Mouse (Mus musculus): Measurements from ENCODE around the gene St8sia1. TPM values are rescaled to one million over a fixed set of nuclear protein-coding genes. Genes with fewer than 3 reads are reported as not detected.

The St8sia1 gene
- polyA plus RNA-seq, 1 experiment from 2014 or later = 2.9 TPM

DNA sequence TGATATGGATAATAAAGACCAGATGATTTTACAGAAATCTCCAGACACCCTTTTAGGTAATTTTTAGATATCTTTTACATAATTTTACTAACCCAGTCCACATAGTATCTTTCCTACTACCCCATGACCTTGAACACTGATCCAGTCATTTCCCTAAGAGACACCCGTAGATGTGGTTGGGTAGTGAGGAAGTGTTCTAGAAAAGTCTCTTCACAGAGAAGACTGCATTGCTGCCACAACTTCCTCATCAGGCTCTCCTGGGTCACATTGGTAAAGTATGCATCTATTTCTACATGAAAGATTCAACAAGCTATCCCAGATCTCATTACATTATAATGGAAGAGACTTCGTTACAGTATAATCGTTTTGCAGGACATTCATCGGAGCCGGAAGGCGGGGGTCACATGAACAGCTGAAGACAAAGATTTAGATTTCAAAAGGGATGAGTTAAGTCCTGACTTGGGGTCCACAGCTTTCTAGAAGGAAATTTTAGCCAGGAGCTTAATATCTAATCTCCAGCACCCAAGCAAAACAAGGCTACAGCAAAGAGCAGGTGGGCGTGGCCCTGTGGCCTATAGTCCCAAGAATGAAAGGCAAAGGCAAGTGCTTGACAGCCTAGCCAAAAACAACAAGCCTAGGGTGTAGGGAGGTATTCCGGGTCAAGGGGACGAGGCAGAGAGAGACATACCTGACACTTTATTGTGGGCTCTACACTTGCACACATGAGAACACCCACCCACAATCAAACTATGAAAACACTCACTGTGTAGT, 75.1 kb downstream of the St8sia1 start:
- Histone ChIP-seq H3K27ac (no peak overlapping the region), H3K4me1 (no peaks in the 10 kb centered on the region), H3K4me2 (replicated peaks) (no peak overlapping the region), H3K36me3 (no peaks in the 10 kb centered on the region), H3K4me3 (no peak overlapping the region), H3K9ac (no peak overlapping the region), H3K27me3 (no peaks in the 10 kb centered on the region), H3K9me3 (no peaks in the 10 kb centered on the region)
- no peak for ATAC-seq (ENCODE audit: insufficient number of reproducible peaks, insufficient read depth, low FRiP score, low TSS enrichment)
- 87% methylated on average over 9 of the region's 9 CpGs for WGBS

- no peaks in the 10 kb centered on the region for H3K4me1 ChIP-seq
- H3K27me3 ChIP-seq = no peaks in the 10 kb centered on the region
- no peak for ATAC-seq (ENCODE audit: insufficient number of reproducible peaks, insufficient read depth, low FRiP score, low TSS enrichment)
- H3K36me3 ChIP-seq = no peaks in the 10 kb centered on the region
- H3K4me2 ChIP-seq (replicated peaks) = no peak overlapping the region
- H3K4me3 ChIP-seq = no peak overlapping the region
- H3K27ac ChIP-seq = no peak overlapping the region
- WGBS = 79% methylated on average over 6 of the region's 6 CpGs
- H3K9me3 ChIP-seq = no peaks in the 10 kb centered on the region
- no peak overlapping the region for H3K9ac ChIP-seq
These were observed 75.9 kb downstream of the St8sia1 start for GRCm38 (mm10) chr6:142888346-142888745.

DNA sequence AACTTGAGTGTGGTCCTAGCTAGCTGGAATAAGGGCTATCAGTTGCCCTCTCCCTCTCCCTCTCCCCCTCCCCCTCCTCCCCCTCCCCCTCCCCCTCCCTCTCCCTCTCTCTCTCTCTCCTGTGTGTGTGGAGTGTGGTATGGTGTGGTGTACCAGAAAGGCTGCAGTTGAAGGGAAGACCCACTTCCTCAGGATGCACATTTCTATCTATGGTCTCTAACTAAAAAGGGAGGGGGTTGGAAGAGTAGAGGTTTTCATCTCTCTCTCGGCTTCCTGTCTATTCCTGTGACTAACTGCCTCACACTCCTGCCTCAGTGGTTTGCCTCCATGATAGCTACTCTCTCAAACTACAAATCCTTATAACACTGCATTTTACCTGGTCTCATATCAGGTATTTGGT, 76.9 kb downstream of the St8sia1 start:
- 86% methylated on average over 1 of the region's 1 CpGs for WGBS
- H3K27ac ChIP-seq = no peak overlapping the region
- no peak overlapping the region for H3K4me2 ChIP-seq (replicated peaks)
- H3K36me3 ChIP-seq = no peaks in the 10 kb centered on the region
- no peak overlapping the region for H3K9ac ChIP-seq
- no peak for ATAC-seq (ENCODE audit: insufficient number of reproducible peaks, insufficient read depth, low FRiP score, low TSS enrichment)
- H3K9me3 ChIP-seq = no peaks in the 10 kb centered on the region
- H3K4me3 ChIP-seq = no peak overlapping the region
- no peaks in the 10 kb centered on the region for H3K27me3 ChIP-seq
- H3K4me1 ChIP-seq = no peaks in the 10 kb centered on the region

- Histone ChIP-seq H3K4me3 (no peak overlapping the region), H3K9ac (no peak overlapping the region), H3K4me2 (replicated peaks) (no peak overlapping the region), H3K4me1 (no peaks in the 10 kb centered on the region), H3K27ac (no peak overlapping the region), H3K36me3 (no peaks in the 10 kb centered on the region), H3K27me3 (no peaks in the 10 kb centered on the region), H3K9me3 (no peaks in the 10 kb centered on the region)
- ATAC-seq (ENCODE audit: insufficient number of reproducible peaks, insufficient read depth, low FRiP score, low TSS enrichment) = no peak
- 81% methylated on average over 11 of the region's 11 CpGs for WGBS
These were observed 78.7 kb downstream of the St8sia1 start for GRCm38 (mm10) chr6:142885364-142886154.

DNA sequence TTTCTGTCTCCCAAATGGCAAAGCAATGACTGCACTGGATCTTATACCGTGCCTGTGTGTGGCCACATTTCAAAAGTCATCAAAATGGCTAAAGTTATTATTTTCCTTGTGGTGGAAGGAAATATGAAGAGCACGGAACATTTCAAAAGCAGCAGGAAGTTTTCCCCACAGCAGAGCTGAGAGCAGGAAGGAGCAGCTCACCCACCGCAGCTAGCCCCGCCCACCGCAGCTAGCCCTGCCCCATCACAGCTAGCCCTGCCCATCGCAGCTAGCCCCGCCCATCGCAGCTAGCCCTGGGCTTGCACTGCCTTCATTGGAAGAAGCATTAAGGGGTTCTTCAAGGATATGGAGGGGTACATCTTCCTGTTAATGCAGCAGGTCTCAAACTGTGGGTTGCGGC, 80.1 kb downstream of the St8sia1 start:
- no peaks in the 10 kb centered on the region for H3K36me3 ChIP-seq
- no peak overlapping the region for H3K27ac ChIP-seq
- no peaks in the 10 kb centered on the region for H3K27me3 ChIP-seq
- H3K4me3 ChIP-seq = no peak overlapping the region
- no peak overlapping the region for H3K9ac ChIP-seq
- no peak overlapping the region for H3K4me2 ChIP-seq (replicated peaks)
- whole genome bisulfite sequencing = 53% methylated on average over 9 of the region's 9 CpGs
- ATAC-seq (ENCODE audit: insufficient number of reproducible peaks, insufficient read depth, low FRiP score, low TSS enrichment) = 0 out of 2 replicates have a peak, but pooled peaks have one; percentile 67
- no peaks in the 10 kb centered on the region for H3K9me3 ChIP-seq
- 0 out of 2 replicates have a peak, but pooled peaks cover 5% of the 10 kb centered on the region for H3K4me1 ChIP-seq

DNA sequence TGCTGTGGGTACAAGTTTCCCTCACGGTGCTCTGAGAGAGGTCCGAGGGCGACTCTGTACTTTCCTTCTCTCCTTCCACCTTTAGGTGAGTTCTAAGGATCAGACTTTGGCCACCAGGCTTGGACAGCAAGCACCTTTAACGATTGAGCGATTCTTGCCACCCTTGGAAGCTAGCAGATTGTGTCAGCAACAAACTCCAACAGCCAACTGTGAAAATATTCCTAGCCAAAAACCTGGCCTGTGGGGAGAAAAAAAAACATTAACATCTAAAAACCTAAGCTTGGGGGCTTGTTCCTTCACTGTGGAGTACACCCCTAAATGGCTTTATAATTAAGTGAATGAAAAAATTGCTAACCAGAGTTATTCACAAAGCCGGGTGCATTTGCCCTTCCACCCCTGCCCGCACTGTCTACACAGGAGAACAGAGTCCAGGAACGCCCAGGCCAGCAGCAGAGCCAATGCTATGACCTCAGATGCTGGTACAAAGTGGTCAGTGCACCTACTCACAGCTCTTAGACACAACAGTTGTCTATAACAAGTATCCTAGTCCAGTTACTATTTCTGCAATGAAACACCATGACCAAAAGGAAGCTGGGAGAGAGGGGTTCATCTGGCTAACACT, 83.3 kb downstream of the St8sia1 start:
- no peak overlapping the region for H3K9ac ChIP-seq
- 88% methylated on average over 8 of the region's 8 CpGs for WGBS

GRCm38 (mm10) chr6:142878744-142879701, 85.2 kb downstream of the St8sia1 start:
- no peak overlapping the region for H3K4me2 ChIP-seq (replicated peaks)
- no peaks in the 10 kb centered on the region for H3K27me3 ChIP-seq
- no peak overlapping the region for H3K4me3 ChIP-seq
- H3K4me1 ChIP-seq = peaks cover 19% of the 10 kb centered on the region
- H3K27ac ChIP-seq = no peak overlapping the region
- H3K9me3 ChIP-seq = no peaks in the 10 kb centered on the region
- H3K9ac ChIP-seq = no peak overlapping the region
- WGBS = 45% methylated on average over 15 of the region's 15 CpGs
- H3K36me3 ChIP-seq = no peaks in the 10 kb centered on the region
- ATAC-seq (ENCODE audit: insufficient number of reproducible peaks, insufficient read depth, low FRiP score, low TSS enrichment) = no peak

More for the DNA sequence above, 83.3 kb downstream of the St8sia1 start:
- Histone ChIP-seq H3K9me3 (no peaks in the 10 kb centered on the region), H3K4me2 (replicated peaks) (no peak overlapping the region), H3K4me1 (peaks cover 16% of the 10 kb centered on the region), H3K27me3 (no peaks in the 10 kb centered on the region), H3K27ac (no peak overlapping the region), H3K4me3 (no peak overlapping the region), H3K36me3 (no peaks in the 10 kb centered on the region)
- no peak for ATAC-seq (ENCODE audit: insufficient number of reproducible peaks, insufficient read depth, low FRiP score, low TSS enrichment)

DNA sequence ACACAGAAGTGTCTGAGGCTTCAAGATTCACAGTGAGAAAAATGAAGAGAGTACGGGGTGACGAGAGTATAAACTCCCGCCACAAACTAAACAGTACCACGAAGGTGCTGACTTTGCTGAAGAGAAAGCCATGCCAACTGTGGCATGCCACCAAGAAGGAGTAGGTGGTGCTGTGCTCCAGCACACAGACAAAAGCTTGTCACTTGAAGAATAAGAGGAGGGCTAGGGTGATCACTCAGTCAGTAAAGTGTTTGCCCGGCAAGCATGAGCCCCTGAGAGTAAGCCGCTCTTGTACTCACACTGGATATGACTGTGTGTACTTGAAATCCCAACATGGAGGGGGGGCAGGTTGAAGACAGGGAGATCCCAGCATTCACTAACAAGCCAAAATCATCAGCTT, 87.0 kb downstream of the St8sia1 start:
- 64% methylated on average over 6 of the region's 6 CpGs for WGBS
- H3K4me3 ChIP-seq = no peak overlapping the region
- H3K4me2 ChIP-seq (replicated peaks) = no peak overlapping the region
- no peaks in the 10 kb centered on the region for H3K36me3 ChIP-seq
- H3K27ac ChIP-seq = no peak overlapping the region
- H3K9ac ChIP-seq = no peak overlapping the region
- H3K4me1 ChIP-seq = peaks cover 19% of the 10 kb centered on the region
- no peak for ATAC-seq (ENCODE audit: insufficient number of reproducible peaks, insufficient read depth, low FRiP score, low TSS enrichment)
- no peaks in the 10 kb centered on the region for H3K27me3 ChIP-seq
- no peaks in the 10 kb centered on the region for H3K9me3 ChIP-seq

DNA sequence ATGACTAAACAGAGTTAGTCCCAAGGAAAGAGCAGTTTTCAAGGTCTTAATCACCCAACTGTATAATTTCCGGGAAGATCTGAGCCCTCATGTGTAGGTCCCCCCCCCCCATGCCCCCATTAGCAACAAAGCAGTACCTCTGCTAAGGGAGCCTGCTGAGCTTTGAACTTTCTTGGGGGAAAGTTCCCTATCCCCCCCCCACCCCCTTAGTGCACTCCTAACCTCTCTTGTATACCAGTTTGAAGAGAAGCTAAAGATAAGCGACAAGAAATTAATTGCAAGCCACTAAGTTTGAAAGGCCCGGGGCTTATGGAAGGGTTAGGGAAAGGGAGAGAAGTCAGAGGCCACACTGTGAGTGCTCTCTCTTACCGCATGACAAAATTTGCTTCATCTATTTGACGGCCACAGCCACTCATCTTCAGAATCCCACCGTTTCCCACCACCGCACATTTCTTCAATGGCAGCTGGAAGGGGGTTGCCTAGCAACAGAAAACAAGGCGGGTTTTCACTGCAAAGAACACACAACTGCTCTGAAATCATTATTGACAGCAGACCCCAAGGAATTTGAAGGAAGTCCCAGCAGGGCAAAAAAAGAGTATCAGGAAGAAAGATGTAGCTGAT, 87.9 kb downstream of the St8sia1 start:
- no peak overlapping the region for H3K4me2 ChIP-seq (replicated peaks)

DNA sequence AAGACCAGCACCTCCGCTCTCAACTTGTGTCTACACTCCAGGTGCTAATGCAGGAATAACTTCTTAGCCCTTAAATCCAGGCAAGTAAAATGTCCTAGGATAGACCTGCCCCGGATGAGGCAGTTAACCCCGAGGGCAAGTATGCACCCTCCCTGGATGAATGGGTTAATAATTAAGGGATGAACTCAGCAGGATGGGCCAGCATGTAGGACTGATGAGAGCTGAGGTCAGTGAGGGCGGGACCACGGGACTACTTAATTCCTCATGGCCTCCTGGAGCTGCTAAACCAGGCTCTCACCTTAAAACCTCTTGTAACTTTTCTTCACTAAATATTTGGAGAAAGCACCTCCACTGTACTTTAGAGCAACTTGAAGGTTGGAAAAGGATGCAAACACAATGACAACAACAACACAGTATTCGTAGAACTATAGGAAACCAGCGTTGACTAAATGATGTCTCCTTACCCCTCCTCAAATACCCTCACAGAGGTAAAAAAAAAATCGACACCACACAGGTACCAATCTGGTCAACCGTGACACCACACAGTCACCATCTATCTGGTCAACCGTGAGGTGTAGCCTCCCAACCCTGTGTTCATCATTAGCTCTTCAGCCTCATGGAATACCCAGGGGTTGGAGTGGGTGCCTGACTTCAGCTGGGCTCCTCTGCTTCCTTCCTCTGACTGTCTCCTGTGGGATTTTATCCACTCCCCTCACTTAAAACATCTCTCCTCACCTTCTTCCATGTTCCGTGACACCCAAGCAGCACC, 90.3 kb downstream of the St8sia1 start:
- Histone ChIP-seq H3K27ac (no peak overlapping the region), H3K4me1 (peaks cover 13% of the 10 kb centered on the region)
- WGBS = 75% methylated on average over 11 of the region's 11 CpGs

More for the DNA sequence above, 87.9 kb downstream of the St8sia1 start:
- Histone ChIP-seq H3K4me1 (peaks cover 19% of the 10 kb centered on the region), H3K27me3 (no peaks in the 10 kb centered on the region), H3K4me3 (no peak overlapping the region), H3K27ac (no peak overlapping the region), H3K9me3 (no peaks in the 10 kb centered on the region), H3K36me3 (no peaks in the 10 kb centered on the region), H3K9ac (no peak overlapping the region)
- WGBS = 25% methylated on average over 8 of the region's 8 CpGs
- peak; percentile 65 for ATAC-seq (ENCODE audit: insufficient number of reproducible peaks, insufficient read depth, low FRiP score, low TSS enrichment)

More for the DNA sequence above, 90.3 kb downstream of the St8sia1 start:
- no peak overlapping the region for H3K4me2 ChIP-seq (replicated peaks)
- no peaks in the 10 kb centered on the region for H3K36me3 ChIP-seq
- no peak overlapping the region for H3K4me3 ChIP-seq
- no peaks in the 10 kb centered on the region for H3K9me3 ChIP-seq
- no peaks in the 10 kb centered on the region for H3K27me3 ChIP-seq
- ATAC-seq (ENCODE audit: insufficient number of reproducible peaks, insufficient read depth, low FRiP score, low TSS enrichment) = no peak
- no peak overlapping the region for H3K9ac ChIP-seq
